ENCODE assay signal across 12 mouse cellular contexts in genomic region chr4:130805746-130806145, GRCm38 (mm10). TPM values are rescaled to one million over a fixed set of nuclear protein-coding genes. Genes with fewer than 3 reads are reported as not detected.
DNase-seq lines count a peak whose midpoint lies in the region; ATAC-seq and TF ChIP-seq lines count a peak whose summit lies in the region.
"Had no signal": no experiment of that assay in that cellular context is flagged by ENCODE, and none has a peak within 500 bp of the region (broad histone marks: within the 10 kb centered on the region; RNA-seq: fewer than 3 reads in every experiment).

No protein-coding gene starts in this region.

- no peak overlapping the region for H3K4me3 ChIP-seq in stomach, embryonic 15.5 days (replicated peaks)
- H3K4me3 ChIP-seq in stomach, postnatal 0 days (ENCODE audit: low read depth, low read length), result no peak overlapping the region
- H3K4me3 ChIP-seq in hindbrain, postnatal 0 days (ENCODE audit: low read length), result no peak overlapping the region
- no peak overlapping the region for H3K4me3 ChIP-seq in olfactory bulb, adult 2 months (ENCODE audit: insufficient read depth, low read depth, low read length)
- no peak overlapping the region for H3K4me3 ChIP-seq in thymus, adult 2 months (ENCODE audit: control insufficient read depth, insufficient read depth, low read length)
- H3K4me3 ChIP-seq: heart, embryonic 15.5 days had no signal

- no peak for TF ChIP-seq CTCF in stomach, postnatal 0 days (IDR thresholded peaks at IDR 0.05; ENCODE audit: low read depth)
- TF ChIP-seq CTCF in hindbrain, postnatal 0 days (IDR thresholded peaks at IDR 0.05; ENCODE audit: low read depth), result no peak
- TF ChIP-seq CTCF in olfactory bulb, adult 2 months (IDR thresholded peaks at IDR 0.05; ENCODE audit: insufficient read depth, low read depth, low read length), result no peak
- TF ChIP-seq CTCF in thymus, adult 2 months (IDR thresholded peaks at IDR 0.05; ENCODE audit: borderline replicate concordance, control insufficient read depth, extremely low read depth, insufficient read depth, low read length, poor library complexity), result no peak

- ATAC-seq in cerebellum, adult (ENCODE audit: insufficient number of reproducible peaks, low FRiP score, low TSS enrichment), result no peak
- ATAC-seq in stomach, embryonic 15.5 days (ENCODE audit: insufficient read depth, low FRiP score, low read depth), result no peak
- no peak for ATAC-seq in stomach, postnatal 0 days (ENCODE audit: low FRiP score, low TSS enrichment)
- no peak for ATAC-seq in hindbrain, postnatal 0 days

- peak; percentile 44 to 52 for DNase-seq in cerebellum, adult 18-20 months
- no peak for DNase-seq in stomach, postnatal 0 days (ENCODE audit: low spot score)
- no peak for DNase-seq in hindbrain, postnatal 0 days (ENCODE audit: low spot score)
- DNase-seq in urinary bladder, postnatal 25 days (ENCODE audit: low spot score), result no peak
- DNase-seq in thymus, adult 2 months, result no peak
- DNase-seq: lung, adult 2 months; thymus, postnatal 25 days had no signal

- TF ChIP-seq POLR2A in olfactory bulb, adult 2 months (IDR thresholded peaks at IDR 0.05; ENCODE audit: insufficient read depth, low read depth, low read length), result no peak
- TF ChIP-seq POLR2A in thymus, adult 2 months (IDR thresholded peaks at IDR 0.05; ENCODE audit: control insufficient read depth, extremely low read depth, insufficient read depth, low read length, poor library complexity), result no peak

- H3K27ac ChIP-seq in stomach, embryonic 15.5 days, result peak overlapping the region; percentile 16
- no peak overlapping the region for H3K27ac ChIP-seq in stomach, postnatal 0 days (replicated peaks)
- H3K27ac ChIP-seq in hindbrain, postnatal 0 days, result peak overlapping the region; percentile 88
- 0 out of 2 replicates have a peak overlapping the region, but pooled peaks have one; percentile 9 for H3K27ac ChIP-seq in olfactory bulb, adult 2 months (ENCODE audit: insufficient read depth, low read depth, low read length)
- no peak overlapping the region for H3K27ac ChIP-seq in thymus, adult 2 months (ENCODE audit: control insufficient read depth, insufficient read depth, low read length)
- H3K27ac ChIP-seq: kidney, postnatal 0 days had no signal

- no peak for TF ChIP-seq EP300 in stomach, postnatal 0 days (optimal IDR thresholded peaks at IDR 0.05)

- H3K4me2 ChIP-seq in stomach, embryonic 15.5 days, result no peak overlapping the region
- H3K4me2 ChIP-seq in stomach, postnatal 0 days (replicated peaks; ENCODE audit: low read depth), result no peak overlapping the region
- H3K4me2 ChIP-seq in hindbrain, postnatal 0 days (ENCODE audit: low read depth, low read length), result no peak overlapping the region
- H3K4me2 ChIP-seq: heart, embryonic 15.5 days had no signal

- no peaks in the 10 kb centered on the region for H3K36me3 ChIP-seq in stomach, embryonic 15.5 days
- no peaks in the 10 kb centered on the region for H3K36me3 ChIP-seq in stomach, postnatal 0 days (ENCODE audit: control insufficient read depth, insufficient read depth, low read length)
- no peaks in the 10 kb centered on the region for H3K36me3 ChIP-seq in hindbrain, postnatal 0 days (ENCODE audit: insufficient read depth, low read length)
- H3K36me3 ChIP-seq in thymus, adult 2 months (ENCODE audit: control insufficient read depth, insufficient read depth, low read length), result no peaks in the 10 kb centered on the region
- H3K36me3 ChIP-seq: heart, embryonic 15.5 days had no signal

- H3K27me3 ChIP-seq in stomach, embryonic 15.5 days (replicated peaks), result no peaks in the 10 kb centered on the region
- H3K27me3 ChIP-seq in stomach, postnatal 0 days (ENCODE audit: control insufficient read depth, insufficient read depth, low read length), result no peaks in the 10 kb centered on the region
- H3K27me3 ChIP-seq in hindbrain, postnatal 0 days (ENCODE audit: insufficient read depth, low read length), result no peaks in the 10 kb centered on the region
- H3K27me3 ChIP-seq in thymus, adult 2 months (ENCODE audit: control insufficient read depth, insufficient read depth, low read length), result no peaks in the 10 kb centered on the region
- H3K27me3 ChIP-seq: heart, embryonic 15.5 days had no signal

- peaks cover 22% of the 10 kb centered on the region for H3K4me1 ChIP-seq in stomach, embryonic 15.5 days
- H3K4me1 ChIP-seq in stomach, postnatal 0 days (replicated peaks; ENCODE audit: control insufficient read depth, insufficient read depth), result no peaks in the 10 kb centered on the region
- H3K4me1 ChIP-seq in hindbrain, postnatal 0 days (ENCODE audit: insufficient read depth, low read length), result peaks cover 43% of the 10 kb centered on the region
- peaks cover 24% of the 10 kb centered on the region; the same call in 1 of the 2 replicates for H3K4me1 ChIP-seq in olfactory bulb, adult 2 months (ENCODE audit: control insufficient read depth, insufficient read depth, low read length)
- peaks cover 6% of the 10 kb centered on the region; the same call in 1 of the 2 replicates for H3K4me1 ChIP-seq in thymus, adult 2 months (replicated peaks; ENCODE audit: control insufficient read depth, insufficient read depth, low read length)

- 82% methylated on average over 7 of the region's 7 CpGs for WGBS in stomach, embryonic 15.5 days
- WGBS in stomach, postnatal 0 days, result 74% methylated on average over 7 of the region's 7 CpGs
- WGBS in hindbrain, postnatal 0 days, result 32% methylated on average over 7 of the region's 7 CpGs
- 66% methylated on average over 7 of the region's 7 CpGs for WGBS in olfactory bulb, adult 2 months
- WGBS in thymus, adult 2 months, result 89% methylated on average over 7 of the region's 7 CpGs

- H3K9ac ChIP-seq in stomach, embryonic 15.5 days, result no peak overlapping the region
- H3K9ac ChIP-seq in stomach, postnatal 0 days (ENCODE audit: low read length), result no peak overlapping the region; the same call in 1 of the 2 replicates
- no peak overlapping the region for H3K9ac ChIP-seq in hindbrain, postnatal 0 days (replicated peaks; ENCODE audit: low read length)
- H3K9ac ChIP-seq: heart, embryonic 15.5 days had no signal

- no peaks in the 10 kb centered on the region for H3K9me3 ChIP-seq in stomach, embryonic 15.5 days
- H3K9me3 ChIP-seq in stomach, postnatal 0 days (ENCODE audit: control insufficient read depth, low read length), result no peaks in the 10 kb centered on the region
- H3K9me3 ChIP-seq in hindbrain, postnatal 0 days (ENCODE audit: low read length), result no peaks in the 10 kb centered on the region
- H3K9me3 ChIP-seq: heart, embryonic 15.5 days had no signal

RNA-seq across cellular contexts. Expression of gene Sdc3, which starts 13.4 kb away (rescaled TPM):
- 24.4 and 26.3 TPM in 2 replicates for polyA plus RNA-seq in stomach, embryonic 15.5 days (2015; fragmentation: Nextera tagmentation; extraction: Ambion mirVana)
- 11.0 and 12.8 TPM in 2 replicates for polyA plus RNA-seq in stomach, postnatal 0 days (2015; fragmentation: Nextera tagmentation; extraction: Ambion mirVana)
- total RNA-seq in hindbrain, postnatal 0 days (2014; rRNA removed), result 587 and 649 TPM in 2 replicates
- 150 and 180 TPM in 2 replicates for polyA plus RNA-seq in hindbrain, postnatal 0 days (2015; fragmentation: Nextera tagmentation; extraction: Ambion mirVana)
- polyA plus RNA-seq in olfactory bulb, adult 2 months (2012; ENCODE audit: insufficient read depth, insufficient read length, low replicate concordance, missing spikeins), result 81.4 TPM in 1 of 2 replicates, not detected in the other
- polyA plus RNA-seq in thymus, adult 2 months (2012; rRNA removed), result 96.8 and 97.5 TPM in 2 replicates

Comparison
In these comparisons a context has a peak if more than half of its experiments do, and no peak if none do; other contexts are left out.
1. H3K27ac ChIP-seq: peak in stomach, embryonic 15.5 days (single experiment), hindbrain, postnatal 0 days (single experiment) and olfactory bulb, adult 2 months (single experiment); none in stomach, postnatal 0 days (single experiment) and thymus, adult 2 months (single experiment).
2. DNase-seq: peak in cerebellum, adult 18-20 months (2 of 2); none in stomach, postnatal 0 days (single experiment), hindbrain, postnatal 0 days (single experiment), urinary bladder, postnatal 25 days (single experiment) and thymus, adult 2 months (single experiment).